Mouse (Mus musculus): ENCODE measurements around the gene Selenow. TPM values are rescaled to one million over a fixed set of nuclear protein-coding genes. Genes with fewer than 3 reads are reported as not detected.
"Not testable (repeated sequence)": the region's sequence is repeated elsewhere in the genome, so short reads cannot be mapped to it uniquely, and the experiment has no call there.

Gene Selenow
- polyA plus RNA-seq, 2 experiments from 2014 or later: 824 to 866 TPM

DNA sequence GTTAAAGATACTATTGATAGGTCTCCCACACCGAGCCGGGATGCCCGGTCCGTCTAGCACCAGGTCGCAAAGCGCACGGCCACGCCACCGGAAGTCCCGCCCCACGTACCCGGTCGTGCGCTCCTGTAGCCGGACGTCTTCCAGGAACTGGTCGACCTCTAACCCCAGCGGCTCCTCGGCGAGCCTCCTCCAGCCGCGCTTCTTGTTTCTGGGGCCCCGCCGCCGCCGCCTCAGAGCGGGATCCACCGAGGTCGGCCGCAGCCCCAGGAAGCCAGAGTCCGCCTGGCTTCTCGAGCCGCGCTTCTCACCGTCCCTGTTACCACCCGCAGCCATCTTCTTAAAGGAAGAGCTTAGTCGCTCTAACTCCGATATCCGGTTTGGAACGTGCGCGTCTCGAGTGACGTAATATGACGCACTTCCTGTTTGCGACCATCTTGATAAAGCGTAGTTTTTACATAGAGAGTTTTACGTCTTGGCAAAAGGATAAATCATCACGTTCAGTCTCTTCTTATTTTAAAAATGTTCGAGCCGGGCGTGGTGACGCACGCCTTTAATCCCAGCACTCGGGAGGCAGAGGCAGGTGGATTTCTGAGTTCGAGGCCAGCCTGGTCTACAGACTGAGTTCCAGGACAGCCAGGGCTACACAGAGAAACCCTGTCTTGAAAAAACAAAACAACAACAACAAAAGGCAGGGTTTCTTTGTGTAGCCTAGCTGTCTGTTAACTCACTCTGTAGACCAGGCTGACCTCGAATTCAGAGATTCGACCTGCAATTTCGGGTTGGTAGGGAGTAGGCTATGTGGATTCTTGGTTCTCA is 23.7 kb upstream of the Selenow start, which contains the start of gene Nop53:
Gene Nop53, minus strand, starts transcription at position 354 of the 816 bp plus-strand sequence.
- peak; percentile 84 for ATAC-seq

DNA sequence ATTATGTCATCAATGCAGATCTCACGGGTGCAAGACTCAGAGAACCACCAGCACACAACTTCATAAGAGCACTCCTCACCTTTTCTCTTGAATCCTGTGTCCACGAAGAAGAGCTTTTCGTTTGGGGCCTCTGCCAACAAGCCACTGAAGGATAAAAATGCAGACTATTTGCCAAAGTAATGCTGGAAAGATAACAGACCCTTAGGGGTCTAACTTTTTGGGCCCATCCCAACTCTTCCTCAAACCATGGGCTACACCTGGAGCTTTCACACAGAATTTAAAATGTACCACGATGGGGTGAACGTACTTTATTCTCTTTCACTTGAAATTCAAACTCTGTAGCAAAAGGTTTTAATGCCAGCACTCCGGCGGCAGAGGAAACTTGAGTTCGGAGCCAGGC is 23.0 kb upstream of the Selenow start:
- ATAC-seq: no peak

DNA sequence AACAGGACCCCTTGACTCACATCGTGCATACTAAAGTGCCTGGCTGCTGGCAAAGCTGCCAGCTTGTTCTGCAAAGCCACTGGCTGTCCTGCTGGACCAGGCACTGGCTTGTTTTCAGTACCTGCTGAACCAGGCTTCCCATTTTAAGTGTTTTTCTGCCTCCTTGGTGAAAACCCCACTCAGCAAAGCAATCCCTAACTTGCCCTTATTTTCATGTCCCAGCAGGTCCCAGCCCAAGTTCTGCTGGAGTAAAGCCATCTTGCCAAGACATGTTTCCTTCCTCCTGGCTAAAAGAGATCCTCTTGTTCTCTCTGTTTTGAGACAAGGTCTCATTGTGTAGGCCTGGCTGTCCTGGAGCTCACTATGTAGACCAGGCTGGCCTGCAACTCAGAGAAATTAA is 22.1 kb upstream of the Selenow start:
- no peak for ATAC-seq

DNA sequence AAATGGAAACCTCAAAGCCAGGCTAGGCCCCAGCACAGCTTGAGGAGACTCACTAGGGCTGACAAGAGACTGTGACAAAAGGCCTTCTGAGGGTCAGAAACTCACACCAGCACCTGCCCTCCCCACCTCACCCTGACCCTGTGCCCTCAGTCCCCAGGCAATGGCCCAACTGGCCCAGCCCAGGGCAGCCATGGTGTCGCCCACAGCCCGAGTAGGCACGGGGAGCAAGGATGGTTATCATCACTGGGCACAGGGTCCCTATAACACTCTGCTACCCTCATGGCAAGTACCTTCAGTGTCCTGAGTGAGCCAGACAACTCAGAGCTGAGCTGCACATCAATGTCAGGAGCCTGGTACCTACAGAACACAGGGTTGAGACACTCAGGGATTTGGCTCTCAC is 16.4 kb upstream of the Selenow start:
- no peak for ATAC-seq

DNA sequence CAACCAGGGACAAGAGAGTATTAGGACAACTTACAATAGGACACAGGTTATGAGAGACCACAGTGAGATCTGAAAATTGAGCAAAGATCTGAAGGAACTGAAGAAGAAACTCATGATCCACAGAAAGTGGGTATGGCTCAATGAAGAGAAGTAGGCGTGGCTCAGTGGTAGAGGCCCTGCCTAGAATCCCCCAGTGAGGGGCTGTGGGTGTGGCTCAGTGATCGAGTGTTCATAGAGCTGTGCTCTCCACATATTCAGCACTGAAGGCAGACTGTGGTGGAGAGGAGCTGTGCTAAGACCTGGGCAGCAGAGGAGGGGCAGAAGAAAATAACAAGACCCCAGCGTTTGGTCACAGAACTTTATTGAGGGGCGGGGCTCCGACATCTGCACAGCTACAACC is 15.3 kb upstream of the Selenow start:
- no peak for ATAC-seq

DNA sequence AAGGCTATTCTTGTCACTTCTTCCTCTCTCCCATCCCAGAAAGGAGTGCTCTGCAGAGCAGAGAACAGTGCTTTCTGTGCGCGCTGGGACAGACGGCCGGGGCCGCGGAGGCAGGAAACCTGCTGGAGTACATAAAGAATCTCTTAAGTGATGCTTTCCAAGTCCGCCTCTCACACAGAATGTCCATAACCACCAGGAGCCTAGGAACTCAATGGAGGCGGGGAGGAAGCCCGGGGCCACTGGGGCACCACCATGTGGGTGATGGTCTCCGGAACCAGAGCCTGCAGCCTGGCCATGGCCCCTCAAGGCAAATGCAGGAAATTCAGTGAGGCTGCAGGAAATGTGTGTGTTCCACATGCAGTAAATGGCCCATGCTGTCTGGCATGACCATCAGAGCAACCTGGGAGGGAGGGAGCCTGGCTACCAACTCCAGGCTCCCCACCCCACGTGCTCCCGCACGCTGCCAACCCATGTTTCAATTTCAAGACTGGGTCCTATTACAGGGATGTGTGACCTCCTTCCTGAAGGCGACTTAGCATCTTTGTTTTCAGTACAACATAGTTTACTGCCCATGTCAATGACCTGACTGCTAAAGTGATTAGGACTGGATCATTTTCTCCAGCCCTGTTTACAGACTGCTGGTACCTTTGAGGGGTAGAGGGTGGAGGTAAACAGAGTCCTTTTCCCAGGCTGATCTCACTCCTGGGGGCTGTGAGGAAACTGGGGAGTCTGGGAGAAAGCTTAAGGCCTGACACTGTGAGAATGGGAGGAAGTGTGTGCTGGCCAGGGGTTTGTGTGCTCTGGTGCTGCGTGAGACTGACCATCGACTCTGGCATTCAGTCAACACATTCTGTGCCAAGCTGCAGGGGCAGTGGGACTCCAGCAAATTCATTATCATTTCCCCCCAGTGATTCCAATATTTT is 11.5 kb upstream of the Selenow start:
- no peak for ATAC-seq

DNA sequence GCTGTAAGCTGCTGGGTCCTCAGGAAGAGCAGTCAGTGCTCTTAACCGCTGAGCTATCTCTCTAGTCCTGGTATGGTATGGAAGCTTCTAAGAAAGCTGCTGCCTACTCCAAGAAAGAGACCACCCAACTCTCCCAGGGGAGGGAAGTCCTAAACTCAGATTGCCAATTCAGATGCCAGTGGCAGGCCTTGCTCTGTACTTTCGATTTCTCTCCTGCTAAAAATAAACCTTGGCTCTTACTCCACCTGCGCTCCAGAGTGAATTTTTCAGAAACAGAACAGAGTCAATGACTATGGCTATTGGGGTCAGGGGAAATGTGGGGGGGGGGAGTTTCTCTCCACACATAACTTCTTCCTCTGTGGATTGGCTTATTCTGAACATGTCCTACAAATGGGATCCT is 9.4 kb upstream of the Selenow start:
- ATAC-seq: no peak

DNA sequence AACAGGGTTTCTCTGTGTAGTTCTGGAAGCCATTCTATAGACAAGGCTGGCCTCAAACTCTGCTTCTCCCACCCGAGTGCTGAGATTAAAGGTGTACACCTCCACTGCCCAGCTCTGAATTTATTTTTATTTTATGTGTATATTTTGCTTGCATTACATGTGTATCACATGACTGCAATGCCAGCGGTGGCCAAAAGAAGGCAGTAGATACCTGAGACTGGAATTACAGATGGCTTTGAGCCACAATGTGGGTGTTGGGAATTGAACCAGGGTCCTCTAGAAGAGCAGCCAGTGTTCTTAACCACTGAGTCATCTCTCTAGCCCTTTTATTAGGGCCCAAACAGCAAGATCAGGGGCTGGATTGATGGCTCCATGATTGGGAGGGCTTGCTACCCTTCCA is 8.3 kb upstream of the Selenow start:
- no peak for ATAC-seq

DNA sequence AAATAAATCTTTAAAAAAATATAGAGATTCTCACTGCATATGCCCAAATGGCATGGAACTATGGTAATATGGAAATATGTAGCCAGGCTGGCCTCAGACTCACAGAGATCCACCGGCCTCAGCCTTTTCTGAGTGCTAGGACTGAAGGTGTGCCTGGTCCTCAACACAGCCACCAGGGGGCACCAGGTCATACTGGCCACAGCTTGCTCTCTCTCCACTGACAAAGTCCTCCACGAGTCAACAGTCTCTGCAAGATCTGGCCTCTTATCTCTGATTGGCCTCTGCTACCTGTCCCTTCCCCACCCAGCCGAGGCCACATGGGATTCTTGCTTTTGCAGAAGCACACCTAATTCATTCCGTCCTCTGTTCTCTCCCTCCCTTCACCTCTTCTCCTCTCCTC is 7.7 kb upstream of the Selenow start:
- peak; percentile 65 for ATAC-seq

DNA sequence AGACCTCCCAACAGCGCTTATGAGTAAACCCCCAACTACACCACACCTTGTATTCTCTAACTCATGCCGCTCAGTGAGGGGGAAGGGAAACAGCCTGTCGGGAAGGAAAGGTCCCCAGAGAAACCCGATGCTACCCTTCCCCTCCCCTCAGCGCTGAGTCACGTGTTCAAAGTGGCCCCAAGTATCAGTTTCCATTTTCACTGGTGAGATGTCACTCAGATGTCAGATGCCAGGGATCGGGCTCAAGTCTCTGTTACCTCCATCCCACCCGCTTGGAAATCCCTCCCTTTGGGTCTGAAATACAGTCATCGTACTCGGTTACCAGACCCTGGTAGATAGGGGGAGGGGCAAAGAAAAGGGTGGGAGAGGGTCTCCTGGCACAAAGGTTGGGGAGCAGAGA is 406 bp downstream of the Selenow start:
- ATAC-seq: peak; percentile 72

DNA sequence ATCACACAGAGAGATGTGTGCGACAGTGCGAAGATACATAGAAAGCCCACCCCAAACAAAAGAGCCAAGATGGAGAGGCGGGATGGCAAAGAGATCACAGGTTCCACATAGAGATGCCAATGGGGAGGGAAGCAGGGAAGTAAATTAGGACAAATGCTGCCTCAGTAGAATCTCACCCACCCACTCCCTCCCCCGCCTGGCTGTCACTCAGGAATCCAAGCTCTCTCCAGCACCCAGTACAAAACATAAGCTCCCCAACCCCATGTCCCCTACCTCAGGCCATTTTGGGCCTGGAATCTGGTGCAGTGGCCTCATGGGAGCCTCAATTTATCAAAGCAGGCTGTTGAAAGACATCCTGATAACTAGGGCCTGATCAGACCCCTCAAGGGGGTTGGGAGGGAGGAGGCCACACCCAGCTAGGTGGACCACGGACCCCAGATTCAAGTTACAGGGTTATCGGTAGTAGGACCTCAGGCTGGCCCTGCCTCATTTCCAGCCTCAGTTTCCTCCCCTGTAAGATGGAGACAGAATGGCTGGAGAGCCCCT is 1.5 kb downstream of the Selenow start:
- no peak for ATAC-seq

DNA sequence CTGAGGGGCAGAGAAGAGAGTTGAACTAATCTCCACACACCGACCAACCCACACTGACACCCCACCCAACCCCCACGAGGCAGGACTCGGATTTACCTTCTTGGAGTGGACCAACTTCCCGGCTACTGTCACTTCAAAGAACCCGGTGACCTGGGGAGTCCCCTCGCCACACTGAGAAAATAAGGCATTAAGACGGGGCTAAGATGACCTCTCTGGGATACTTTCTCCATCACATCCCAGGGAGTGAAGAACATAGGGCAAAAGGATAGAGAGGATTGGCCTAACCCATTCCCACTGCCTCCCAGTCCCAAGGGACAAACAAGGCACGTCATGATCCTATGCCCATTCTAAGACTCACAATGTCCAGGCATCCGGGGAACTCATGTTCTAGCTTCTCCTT is 2.3 kb downstream of the Selenow start:
- ATAC-seq: no peak

DNA sequence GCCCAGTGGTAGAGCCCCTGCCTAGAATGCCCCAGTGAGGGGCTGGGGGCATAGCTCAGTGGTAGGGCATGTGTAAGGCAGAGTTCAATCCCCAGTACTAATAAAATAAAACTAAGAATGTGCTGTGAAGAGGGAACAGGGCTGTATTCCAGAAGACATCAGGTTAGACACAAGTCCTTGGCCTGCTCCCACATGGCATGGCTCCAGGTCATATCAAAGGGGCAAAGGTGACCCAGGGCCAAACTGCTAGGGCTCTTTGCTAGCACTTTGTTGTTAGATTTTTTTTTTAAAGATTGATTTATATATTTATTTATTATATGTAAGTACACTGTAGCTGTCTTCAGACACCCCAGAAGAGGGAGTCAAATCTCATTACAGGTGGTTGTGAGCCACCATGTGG is 3.8 kb downstream of the Selenow start:
- no peak for ATAC-seq

DNA sequence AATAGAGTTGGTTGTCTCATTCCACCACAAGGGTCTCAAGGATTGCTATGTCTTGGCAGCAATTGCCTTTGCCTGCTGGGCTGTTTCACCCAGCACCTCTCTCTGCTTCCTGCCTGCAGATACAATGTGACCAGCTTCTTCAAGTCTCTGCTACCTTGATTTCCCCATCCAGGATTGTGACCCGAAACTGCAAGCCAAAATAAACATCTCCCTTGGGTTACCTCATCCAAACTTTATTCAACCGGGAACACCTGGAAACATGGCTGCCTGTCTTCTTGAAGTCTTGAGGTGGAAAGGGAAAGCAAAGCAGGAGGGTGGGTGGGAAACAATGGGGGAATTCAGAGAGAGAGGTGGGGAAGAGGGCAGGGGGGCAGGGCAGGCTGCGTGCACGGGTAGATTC is 5.2 kb downstream of the Selenow start:
- no peak for ATAC-seq

DNA sequence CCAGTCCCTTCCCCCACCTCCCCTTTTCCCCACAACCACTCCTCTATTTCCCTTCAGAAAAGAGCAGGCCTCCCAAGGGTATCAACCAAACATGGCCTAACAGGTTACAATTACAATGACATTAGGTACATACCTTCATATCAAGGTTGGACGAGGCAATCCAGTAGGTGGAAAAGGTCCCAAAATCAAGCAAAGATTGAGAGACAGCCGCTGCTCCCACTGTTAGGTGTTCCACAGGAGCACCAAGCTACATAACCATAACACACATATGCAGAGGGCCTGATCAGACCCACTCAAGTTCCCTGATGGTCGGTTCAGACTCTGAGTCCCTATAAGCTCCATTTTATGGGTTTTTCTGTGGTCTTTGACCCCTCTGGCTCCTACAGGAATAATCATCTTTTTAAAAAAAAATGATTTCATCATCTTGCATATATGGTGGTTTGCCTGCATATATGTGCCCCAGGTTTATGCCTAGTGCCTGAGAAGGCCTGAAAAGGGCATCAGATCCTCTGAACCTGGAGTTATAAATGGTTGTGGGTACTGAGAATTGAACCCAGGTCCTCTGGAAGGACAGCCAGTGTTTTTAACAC is 6.0 kb downstream of the Selenow start:
- ATAC-seq: no peak

DNA sequence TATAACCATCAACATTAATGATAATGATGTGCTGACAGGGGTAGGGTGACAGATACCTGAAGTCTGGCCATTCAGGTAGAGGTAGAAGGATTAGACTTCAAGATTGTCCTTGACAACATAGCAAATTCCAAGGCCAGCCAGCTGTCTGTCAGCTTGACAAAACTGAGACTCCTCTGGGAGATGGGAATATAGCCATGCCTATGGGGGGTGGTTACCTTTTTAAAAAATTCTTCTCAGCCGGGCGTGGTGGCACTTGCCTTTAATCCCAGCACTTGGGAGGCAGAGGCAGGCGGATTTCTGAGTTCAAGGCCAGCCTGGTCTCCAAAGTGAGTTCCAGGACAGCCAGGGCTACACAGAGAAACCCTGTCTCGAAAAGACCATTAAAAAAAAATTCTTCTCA is 6.5 kb downstream of the Selenow start:
- ATAC-seq: not testable (repeated sequence)

DNA sequence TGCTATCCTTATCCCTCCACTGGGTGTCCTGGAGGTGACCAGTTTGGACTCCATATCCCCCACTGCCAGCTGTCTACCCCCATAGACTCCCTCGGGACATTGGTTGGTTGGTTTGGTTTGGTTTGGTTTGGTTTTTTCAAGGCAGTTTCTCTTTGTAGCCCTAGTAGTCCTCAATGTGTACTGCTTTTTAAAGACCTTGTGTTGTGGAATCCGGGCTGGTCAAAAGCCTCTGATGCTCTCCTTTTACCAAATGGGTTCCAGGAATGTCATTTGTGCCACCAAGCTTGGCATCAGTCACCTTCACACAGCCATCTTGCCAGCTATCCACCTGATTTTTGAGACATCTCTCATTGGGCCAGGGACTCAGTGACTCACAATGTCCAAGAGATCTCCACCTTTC is 7.5 kb downstream of the Selenow start:
- ATAC-seq: no peak

DNA sequence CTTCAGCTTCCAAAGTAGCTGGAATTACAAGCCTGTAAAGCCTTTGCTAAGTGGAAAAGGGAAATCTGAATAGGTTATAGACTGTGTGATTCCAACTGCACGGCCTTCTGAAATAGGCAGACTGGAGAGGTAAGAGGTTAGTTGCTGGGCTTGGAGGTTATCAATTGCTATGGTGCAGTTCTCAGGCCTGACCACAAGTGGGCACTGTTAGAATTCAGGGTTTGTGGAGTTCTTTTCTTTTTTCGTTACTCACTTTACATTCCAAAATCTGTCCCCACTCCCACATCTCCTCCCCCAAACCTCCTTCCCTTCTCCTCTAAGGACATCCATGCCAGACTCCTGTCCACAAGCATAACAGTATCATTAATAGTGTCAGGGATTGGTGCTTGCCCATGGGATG is 8.0 kb downstream of the Selenow start:
- ATAC-seq: no peak

DNA sequence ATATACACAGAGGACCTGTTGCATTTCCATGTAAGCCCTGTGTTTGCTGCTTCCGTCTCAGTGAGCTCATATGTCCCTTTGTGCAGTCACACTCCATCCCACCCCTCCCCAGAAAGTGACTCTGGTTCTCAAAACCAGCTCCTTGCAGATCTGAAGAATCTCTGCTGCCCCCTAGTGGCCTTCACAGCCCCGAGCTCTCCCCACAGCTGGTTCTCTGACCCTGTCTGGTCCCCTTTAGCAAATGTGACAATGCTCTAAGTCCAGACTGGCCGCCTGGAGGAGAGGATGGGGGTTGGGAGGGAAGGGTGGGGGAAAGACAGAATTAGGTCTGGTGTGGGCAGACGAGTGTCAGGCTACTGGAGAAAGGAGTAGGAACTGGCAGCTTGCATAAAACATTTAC is 10.0 kb downstream of the Selenow start:
- ATAC-seq: no peak

DNA sequence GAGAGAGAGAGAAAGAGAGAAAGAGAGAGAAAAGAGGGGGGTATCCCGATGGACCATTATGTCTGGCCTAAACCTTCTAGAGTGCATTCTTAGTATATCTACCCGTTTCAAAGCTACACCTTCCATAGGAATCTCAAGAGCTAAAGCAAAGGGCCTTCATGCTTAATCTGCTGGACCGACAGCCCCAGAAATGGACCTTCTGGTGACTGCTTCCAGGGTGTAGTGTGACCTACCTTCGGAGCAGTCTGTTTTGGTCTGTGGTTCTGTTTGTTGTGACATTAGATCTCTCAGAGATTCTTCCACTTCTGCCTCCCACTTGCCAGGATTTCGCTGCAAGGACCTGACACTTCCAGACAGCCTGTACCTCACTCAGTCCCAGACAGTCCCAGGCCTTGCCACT is 11.7 kb downstream of the Selenow start:
- ATAC-seq: no peak

DNA sequence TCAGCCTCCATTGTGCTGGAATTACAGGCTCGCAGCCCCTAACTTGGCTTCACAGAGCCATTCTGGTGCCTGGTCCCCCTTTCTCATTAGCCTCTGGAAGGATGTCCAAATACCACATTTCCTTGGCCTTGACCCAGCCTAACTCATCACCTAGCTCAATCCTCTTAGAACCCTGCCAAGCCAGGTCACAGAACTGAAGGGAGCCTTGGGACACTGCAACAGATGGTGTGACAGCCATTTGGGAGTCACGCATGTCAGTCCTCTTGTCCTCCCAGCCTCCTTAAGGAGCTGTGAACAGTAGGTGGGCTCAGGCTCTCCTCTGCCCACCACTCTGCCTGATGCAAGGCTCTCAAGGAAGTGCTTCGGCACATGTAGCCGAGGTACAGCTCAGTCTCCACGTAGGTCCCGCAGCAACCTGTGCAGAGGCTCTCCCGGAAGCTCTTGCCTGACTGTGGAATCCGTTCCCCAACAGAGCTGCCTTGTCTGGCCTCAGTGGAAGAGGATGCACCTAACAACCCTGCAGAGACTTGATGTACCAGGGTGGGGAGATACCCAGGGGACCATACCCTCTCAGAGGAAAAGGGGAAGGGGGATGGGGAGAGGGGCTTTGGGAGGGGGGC is 14.1 kb downstream of the Selenow start:
- no peak for ATAC-seq

DNA sequence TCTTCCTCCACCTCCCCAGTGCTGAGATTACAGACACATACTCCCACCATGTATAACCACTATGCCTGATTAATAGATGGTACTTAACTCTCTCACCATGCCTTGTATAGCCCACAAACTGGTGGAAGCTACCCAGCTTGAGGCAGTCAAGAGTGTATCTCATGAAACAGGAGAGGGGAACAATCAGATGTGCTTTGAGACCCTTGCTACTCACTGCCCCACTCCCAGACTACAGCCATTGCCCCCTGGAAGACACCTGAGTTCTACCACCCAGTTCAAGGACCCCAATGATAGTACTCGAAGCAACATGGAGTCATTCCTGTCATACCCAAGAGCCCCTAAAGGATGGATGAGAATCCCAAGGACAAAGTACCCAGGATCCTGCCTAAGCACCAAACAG is 15.6 kb downstream of the Selenow start:
- ATAC-seq: no peak

DNA sequence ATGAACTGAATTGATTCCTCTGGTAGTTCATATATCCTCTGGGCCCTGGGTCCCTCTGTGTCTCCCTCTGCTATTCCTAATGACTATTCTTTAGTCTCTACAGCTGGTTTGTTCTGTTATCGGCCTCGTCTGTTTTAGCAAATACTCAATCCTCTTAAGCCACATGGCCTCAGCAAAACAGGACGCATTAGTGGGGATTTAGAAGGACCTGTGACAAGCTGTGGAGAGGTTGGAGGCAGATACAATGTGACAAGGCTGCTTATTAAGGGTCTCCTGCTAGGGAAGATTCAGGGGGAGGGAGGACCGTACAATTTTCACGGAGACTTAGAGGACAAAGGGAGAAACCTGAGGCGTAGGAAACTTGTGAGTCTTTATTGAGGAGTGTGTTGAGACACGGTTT is 16.3 kb downstream of the Selenow start:
- no peak for ATAC-seq

Data from activated CD4-positive, CD25-positive, alpha-beta regulatory T cell, adult 4 months (primary cell).